Mouse (Mus musculus) c-Kit-negative CD71-positive TER-119-positive erythroid progenitor cells, embryonic 14.5 days (primary cell): ENCODE measurements around the gene Bmp6.

Experiments used
- DNase-seq: peaks from one replicate; pipeline ENCODE4 v3.0.0-alpha.2; 2013; ENCODE audit warnings: low read depth, low spot score

The Bmp6 gene

DNA sequence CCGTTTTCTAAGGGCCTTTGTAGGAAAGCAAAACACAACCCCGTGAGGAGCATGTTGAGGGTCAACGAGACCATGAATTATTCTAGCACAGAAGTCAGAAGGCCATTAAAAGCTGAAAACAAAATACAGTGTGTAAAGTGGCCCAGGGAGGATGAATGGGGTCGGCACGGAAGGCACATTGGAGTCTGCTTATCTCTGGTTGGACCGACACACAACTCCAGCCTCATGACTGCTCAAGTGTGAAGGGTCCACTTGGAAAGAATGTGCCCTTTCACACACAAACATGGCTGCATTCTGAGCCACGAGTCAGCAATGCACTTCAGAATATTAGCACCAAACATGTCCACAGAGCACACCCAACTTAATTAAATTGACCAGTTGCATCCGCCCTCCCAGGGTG lies 84.8 kb downstream of the Bmp6 start:
- DNase-seq: no peak

DNA sequence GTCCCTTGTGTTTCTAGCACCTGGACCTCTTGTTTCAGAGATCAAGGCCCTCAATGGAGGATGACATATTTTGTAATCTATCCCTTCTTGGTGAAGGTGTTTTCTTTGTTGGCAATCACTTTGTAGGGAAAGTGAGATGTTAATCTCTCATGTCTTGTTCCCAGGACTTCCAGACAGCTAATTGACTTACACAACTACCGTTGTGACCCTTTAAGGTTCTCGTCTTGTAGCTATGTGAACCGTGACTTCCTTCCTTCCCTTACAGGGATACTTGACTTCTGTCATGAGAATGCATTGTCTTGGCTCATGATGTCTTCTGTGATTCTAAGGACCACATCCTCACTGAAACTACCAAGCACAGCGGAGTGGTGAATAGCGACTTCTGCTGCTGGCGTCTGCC lies 85.2 kb downstream of the Bmp6 start:
- no peak for DNase-seq

DNA sequence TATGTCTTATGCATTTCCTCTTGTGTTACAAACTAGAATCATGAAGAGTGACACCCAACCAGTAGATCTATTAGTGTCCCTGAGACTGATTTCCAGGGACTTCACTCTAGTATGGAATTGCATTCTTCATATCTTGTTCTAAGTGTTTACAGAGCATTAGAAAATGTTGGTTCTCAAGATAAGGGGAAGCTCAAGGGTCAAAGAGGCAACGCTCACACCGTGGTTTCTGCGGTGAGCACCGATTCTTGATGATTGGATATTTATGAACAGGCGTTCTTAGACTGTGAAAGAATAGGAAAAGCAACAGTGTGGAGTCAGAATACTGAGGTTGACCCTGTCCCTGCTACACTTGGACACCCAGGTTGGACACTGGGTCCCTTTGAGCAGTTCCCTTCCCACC lies 89.9 kb downstream of the Bmp6 start:
- DNase-seq: no peak

DNA sequence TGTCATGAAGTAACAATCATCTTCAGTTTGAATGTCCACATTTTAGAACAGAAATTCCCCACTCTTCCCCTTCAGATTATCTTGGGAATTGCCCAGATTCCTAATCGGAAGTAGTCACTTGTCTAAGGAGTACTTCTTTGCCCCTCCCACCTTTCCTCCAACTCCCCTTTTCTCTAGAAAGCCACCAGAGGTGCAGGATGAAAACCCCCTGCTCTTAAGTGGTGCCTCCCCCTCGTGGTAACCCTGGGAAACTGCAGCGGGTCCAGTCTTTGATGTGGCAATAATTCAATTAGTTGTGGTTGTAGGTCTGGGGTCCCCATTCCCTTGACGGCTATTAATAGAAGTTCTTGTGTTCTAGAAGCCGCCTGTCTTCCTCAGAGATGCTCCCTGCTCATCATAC lies 93.0 kb downstream of the Bmp6 start:
- no peak for DNase-seq

DNA sequence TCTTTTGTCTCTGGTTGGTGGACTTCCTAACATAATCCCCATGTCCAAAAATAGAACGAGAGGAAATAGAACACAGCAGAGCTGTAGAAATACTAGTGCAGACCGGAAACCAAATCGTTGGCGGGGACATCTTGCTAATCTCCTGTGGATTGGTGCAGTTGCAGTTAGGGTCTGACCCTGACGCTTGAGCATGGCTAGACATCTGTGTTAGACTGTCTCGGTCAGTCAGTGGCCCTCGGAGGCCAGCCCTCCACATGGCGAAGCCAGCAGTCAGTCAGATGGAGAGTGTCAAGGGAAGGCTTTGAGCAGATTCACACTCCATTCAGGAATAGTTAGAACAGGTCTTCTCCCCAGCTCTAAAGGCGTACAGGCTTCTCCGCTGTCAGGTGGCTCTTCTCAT lies 95.3 kb downstream of the Bmp6 start:
- no peak for DNase-seq

DNA sequence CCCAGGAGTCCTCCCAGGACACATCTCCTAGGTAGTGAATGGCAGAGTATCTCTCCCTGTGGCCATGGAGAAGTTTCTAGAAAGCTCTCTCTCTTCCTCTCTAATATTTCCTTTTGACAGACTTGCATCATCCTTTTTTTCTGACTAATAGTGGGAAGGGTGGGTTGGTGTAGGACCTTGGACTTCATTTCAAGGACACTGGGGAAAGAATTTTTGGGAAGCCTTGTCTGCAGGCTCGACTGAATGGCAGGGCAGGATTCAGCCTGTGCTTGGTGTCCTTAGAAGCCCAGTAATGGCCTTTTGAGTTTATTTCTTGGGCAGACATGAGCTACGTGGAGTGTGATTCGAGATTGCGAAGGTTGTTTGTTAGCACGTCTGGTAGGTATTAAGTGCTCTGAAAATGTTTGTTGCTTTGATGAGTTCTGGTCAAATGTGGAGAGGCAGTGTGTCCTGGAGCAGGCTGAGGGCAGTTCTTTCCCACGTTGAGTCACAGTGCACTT lies 103.7 kb downstream of the Bmp6 start:
- no peak for DNase-seq

DNA sequence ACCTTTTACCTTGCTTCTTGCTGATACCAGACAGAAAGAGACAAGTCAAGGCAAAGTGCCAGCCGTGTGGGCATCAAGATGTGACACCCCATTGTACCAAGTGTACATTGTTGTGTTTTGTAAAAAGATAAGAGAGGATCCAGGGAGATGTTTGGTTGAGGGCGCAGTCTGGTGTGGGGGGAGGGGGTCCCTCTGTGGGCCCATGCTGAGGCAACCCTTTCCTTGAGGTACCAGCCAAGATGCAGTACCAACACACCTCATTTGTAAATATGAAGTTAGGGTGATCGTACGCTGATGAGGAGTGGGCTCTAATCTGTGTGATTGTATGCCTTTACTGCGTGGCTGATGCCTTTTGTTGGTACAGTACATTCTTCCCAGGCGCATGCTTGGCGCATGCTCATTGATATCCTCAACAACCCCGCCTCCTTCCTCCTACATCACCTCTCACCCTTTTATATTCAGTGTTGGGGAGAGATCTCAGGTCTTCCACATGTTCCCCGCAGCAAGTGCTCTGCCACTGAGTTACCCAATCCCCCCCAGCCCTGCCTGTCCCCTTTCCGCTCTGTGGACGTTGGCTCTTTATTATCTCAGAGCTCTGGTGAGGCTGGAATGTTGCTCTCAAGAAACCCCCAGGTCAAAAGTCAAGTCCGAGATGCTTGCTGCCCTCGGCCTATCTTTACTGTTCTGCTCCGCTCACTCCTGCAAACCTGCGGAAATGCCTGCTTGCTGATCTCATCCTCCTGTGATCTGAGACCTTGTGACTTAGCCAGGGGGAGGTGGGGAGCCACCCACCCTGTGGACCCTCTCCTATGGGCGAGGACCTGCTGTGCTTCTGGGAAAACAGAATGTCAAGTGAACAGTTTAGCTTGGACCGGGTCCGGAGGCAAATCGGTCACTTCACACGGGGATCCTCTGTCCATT lies 105.4 kb downstream of the Bmp6 start:
- DNase-seq: no peak

DNA sequence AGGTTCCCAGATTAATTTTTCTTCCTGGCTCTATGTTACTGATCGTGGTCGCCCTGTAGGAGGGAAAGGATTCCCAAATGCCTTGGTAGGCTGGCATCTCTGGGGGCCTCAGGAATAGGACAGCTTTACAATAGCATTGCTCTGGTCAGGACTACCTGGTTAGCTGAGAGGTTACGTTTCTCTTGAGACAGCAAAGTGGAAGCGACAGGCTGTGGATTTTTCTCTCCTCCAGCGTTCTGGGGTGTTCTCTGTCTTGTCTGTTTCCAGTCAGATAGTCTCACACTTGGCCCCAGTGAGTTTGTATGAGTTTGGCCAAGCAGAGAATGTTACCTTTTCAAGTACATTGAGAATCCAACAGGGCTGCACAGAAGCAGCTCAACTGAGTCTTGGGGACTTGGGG lies 106.5 kb downstream of the Bmp6 start:
- no peak for DNase-seq

DNA sequence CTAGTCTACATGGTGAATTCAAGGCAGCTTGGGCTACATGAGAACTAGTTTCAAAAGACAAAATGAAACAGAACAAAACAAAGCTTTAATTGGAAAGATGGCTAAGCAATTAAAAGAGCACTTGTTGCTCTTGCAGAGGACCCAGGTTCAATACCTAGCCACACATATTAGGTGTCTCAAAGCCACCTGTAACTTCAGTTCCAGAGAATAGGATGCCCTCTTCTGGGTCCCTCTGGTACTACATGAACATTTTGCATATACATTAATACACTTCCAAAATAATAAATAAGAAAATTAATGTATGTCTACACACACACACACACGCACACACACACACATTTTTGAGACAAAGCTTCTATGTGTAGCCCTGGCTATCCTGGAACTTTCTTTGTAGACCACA lies 118.5 kb downstream of the Bmp6 start:
- no peak for DNase-seq

DNA sequence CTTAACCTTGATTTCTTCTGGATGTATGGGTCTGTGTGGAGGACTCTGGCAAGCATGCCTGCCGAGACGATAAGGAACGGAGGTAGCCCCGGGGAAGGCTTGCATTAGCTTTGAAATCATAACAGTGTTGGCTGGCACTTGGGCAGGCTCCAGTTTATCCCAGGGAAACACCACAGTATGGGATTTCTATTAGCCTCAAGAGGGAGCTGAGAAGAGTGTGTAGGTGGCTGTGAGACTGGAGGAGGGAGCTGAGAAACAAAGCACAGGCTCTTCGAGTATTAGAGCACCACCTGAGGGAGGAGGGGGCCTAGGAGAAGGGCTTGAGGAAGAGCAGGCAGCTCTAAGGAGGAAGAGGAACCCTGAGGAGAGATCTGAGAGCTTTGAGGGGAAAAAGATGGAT lies 126.0 kb downstream of the Bmp6 start:
- no peak for DNase-seq

DNA sequence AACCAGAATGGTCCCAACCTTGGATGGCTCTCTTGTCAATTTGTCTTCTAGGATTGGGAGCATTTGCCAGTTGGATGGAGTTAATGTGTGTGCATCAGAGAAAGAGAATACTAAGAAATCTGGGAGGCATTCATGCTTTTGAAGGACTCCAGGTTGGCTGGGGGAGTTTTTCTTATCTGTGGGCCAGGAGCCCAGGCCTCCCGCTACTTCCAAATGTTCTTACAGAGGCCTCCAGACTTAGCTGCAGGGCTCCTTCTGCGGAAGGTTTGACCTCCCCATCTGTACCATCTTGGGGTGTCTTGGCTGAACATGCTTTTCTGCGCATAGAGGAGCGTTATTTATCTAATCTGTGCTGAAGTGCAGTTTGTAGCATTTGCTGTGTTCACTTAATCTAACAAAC lies 127.7 kb downstream of the Bmp6 start:
- DNase-seq: no peak

DNA sequence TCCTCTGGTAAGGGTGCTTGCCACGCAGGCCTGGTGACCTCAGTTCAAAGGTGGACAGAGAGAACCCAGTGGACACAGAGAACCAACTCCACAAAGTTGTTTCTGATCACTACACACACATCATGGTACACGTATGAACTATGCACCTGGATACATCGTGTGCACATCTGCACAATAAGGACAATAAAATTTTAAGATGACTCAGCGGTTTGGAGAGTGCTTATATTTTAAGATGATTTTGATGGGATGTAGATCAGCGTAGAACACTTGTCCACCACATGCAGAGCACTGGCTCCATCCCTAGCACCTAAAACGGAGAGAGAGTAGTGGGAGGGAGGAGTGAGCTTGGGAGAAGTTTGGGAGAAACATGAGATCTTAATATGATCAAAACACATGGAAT lies 128.6 kb downstream of the Bmp6 start:
- DNase-seq: no peak

DNA sequence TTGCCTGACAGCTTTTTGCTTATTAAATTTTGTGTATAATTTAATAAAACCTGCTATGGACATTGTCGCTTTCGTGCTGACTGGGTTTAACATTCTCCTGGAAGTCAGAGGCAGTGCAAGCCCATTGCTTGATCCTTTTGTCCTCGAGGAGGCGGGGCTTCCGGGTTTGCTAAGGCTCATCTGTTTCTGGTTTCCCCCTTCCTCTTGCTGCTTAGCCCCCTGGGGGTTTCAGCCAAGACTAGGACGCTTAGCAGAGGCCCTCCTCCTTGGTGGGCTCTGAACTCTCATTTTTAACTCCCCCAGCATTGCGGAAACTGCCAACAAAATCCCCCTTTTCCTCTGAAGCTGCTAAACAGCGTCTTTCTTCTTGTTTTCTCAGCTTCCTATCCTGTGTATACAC lies 132.0 kb downstream of the Bmp6 start:
- DNase-seq: no peak

DNA sequence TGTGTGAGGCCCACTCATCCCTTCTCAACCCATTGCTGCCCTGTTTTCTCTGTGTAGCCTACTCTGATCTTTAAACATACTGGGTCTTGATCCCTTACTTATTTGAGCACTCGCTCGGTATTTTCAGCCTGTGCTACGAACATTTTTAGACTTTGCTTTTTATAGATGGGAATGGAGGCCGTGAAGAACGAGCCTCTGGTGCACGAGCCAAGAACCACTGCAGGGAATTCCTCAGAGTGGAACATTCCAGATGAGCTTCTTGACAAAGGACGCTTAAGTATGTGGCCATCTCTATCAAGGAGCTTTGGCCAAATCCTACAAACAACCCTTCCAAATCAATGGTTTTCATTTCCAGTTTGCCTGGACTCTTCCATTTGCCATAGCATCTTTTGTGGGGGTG lies 136.1 kb downstream of the Bmp6 start:
- DNase-seq: no peak

DNA sequence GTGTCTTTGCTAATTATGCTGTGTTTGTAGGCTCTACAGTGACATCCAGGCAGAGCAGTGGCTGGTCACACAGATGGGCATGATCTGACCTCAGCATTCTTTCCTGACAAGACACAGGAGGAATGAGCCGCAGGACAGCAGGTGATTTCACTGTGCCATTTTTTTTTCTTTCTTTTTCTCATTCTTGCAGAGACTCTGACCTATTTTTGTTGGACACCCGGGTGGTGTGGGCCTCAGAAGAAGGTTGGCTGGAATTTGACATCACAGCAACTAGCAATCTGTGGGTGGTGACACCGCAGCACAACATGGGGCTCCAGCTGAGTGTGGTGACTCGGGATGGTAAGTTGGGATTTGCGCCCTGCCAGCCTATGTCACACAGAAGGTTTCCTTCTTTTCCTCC lies 139.8 kb downstream of the Bmp6 start:
- no peak for DNase-seq

DNA sequence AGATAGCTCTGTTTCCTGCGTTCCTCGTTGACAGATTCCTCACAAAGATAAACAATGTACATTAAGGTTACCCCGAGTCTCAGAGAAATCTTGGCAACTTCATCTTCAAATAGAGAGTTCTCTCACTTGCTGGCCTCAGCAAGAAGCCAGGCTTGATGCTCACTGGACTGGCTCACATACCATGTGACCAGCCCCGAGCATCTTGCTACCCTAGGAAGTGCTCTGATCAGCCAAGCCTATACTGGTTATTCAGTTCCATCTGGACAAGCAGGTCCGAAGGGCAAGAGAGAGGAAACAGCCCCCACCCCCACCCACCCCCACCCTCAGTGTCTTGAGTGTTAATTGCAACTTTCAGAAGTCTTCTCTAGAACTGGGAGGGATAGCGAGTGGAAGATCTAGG lies 141.9 kb downstream of the Bmp6 start:
- DNase-seq: no peak

DNA sequence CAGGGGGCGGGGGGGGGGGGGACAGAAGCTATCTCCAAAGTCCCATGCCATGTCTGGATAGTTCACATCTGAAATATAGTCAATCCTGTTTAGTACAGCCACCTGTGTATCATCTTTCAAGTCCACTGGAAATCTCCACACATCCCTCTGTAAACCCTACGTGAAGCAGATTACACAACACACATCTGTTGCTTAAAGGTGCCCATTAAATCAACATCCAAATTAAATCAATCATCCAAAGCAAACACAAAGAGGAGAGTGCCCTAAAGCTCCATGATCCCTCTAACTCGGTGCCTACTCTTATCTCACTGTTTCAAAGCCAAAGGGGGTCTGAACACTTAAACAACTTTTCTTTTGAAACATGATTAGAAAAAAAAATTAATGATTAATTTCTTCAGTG lies 151.8 kb downstream of the Bmp6 start:
- DNase-seq: no peak

DNA sequence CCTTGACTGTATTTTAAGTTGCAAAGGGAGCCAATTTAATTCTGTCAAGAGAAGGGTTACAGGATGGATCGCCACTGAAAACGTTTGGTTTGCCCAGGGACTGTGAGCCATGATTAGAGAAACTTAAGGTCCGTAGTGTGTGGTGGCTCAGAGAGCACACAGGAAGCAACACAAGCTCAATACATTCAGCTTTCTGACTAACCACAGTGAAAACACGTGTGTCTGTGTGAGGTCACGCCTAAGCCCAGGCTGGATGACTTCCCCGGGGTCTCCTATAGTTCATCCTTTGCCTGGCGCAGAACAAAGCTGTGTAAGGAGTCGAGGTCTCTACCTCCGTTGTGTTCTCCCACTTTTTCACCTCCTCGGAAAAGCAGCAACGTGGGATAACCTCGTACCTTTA lies 156.4 kb downstream of the Bmp6 start:
- DNase-seq: no peak

DNA sequence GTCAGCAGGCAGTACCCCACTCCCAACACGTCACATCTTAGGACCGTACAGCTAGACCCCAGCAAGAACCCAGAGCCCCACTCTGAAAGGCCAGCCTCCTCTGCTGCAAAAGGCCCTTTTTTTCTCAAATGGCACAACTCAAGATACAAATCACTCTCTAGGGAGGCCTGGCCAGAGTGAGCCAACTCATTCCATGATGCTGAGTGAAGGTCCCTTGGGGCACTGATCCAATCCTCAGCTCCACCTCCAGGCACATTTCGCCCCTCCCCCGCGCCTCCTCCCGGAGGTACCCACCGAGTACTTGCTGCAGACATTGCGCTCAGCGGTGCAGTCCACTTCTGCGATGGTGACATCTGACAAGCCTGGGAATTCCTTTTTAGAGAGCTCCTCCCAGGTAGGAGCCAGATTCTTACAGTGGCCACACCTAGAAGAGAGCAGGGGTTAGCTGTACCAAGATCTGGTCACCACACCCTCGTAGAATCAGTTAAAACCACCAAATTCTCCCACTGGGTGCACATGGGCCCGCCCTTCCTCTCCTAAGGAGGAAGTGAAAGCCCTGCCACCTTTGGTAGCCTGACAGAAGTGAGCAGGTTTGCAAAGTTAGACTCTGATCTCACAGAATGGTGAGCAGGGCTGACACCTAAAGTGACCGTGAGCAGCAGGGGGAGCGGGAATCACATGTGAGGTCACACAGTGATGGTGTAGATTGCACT lies 158.4 kb downstream of the Bmp6 start:
- no peak for DNase-seq

DNA sequence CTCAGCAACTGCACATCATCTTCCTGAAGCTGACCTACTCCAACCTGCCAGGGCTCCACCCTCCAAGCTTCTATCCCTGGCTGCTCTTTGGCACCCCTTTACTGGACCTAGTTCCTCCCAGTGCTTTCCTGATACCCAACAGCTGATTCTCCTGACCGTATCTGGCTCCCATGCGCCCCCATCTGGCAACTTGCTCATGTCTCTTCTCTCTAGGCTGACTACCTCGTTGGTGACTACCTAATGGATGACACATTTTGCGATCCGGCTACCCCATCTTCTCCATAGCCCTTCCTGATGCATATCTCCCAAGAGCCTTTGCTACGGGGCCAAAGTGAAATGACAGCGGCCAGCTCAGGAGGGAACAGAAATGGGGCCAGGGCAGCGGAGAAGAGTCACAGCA lies 161.4 kb downstream of the Bmp6 start:
- no peak for DNase-seq

DNA sequence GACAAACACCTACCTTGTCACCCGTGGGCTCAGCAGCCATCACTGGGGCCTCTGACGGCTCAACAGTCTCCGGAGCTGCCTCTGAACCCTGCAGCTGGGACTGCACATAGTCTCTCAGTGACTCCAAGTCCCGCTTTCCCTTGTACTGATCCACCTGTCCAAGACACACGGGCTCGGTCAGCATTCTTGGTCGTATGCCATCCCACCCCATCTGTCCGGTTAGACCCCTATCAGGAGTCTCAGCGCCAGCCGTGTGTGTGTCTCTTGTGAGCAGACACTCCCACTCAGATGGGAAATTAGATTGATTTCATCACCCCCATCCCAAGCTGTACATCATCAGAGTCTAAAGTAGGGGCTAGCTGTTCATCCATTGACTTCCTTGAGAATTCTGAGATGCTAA lies 162.0 kb downstream of the Bmp6 start:
- DNase-seq: no peak

DNA sequence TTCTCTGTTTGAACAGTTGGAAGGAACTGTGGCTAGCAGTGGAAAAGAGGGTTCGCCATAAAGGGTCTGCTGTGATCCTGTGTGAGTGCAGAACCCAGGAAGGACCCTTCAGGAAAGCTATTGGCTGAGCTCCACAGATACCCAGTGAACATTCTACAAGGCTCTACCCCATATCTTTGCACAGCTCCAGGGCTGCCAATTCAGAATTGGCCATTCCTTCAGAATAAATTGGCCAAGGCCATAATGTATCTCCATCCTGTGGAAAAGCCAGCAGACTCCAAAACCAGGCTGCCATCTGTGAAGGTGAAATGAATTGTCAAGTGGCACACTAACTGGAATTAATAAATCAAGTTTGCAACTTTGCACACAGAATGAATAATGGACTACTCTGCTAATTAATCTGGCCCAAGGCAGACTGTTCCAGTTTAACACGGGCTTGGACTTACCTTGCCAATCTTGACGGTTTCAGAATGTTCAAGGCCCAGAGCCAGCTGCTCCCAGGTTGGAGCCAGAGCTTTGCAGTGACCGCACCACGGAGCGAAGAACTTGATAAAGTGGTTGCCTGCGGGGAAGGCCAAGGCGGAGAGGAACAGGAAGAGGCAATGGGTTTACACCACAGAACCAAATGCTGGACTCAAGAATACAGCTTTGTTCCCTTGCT lies 164.9 kb downstream of the Bmp6 start:
- no peak for DNase-seq

DNA sequence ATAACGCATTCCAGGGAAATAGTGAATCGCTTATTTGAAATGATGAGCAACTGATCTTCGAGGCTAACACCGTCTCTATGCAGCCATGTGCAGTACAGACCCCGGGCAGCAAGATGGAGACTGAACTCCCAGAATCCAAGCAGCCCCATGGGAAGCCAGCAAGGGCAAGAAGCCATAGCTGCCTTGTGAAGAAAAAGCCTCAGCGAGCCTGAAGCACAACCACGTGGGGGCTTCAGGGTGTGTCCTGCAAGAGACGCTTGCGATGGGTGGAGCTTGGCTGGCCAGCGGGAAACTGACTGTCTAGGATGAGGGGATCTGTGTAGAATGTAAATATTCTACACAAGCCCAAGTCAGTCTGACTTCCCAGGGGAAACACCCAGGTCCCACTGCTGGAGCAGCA lies 167.1 kb downstream of the Bmp6 start:
- DNase-seq: no peak
